Mouse (Mus musculus): Measurements from ENCODE around the gene Slc5a3. TPM values are rescaled to one million over a fixed set of nuclear protein-coding genes. Genes with fewer than 3 reads are reported as not detected.
A peak's percentile ranks its signal among the peaks of the same experiment; 100 is the strongest.

Gene Slc5a3
- polyA plus RNA-seq, 1 experiment from 2014 or later, result 28.5 TPM

GRCm38 (mm10) chr16:92107346-92107745 lies 49.2 kb downstream of the Slc5a3 start:
- WGBS, result 90% methylated on average over 5 of the region's 5 CpGs
- H3K9me3 ChIP-seq (ENCODE audit: control insufficient read depth, low read length), result no peaks in the 10 kb centered on the region
- H3K27me3 ChIP-seq (ENCODE audit: control insufficient read depth, insufficient read depth, low read length), result no peaks in the 10 kb centered on the region
- no peak overlapping the region for H3K4me3 ChIP-seq (ENCODE audit: low read depth, low read length)
- H3K27ac ChIP-seq (ENCODE audit: low read depth, low read length), result no peak overlapping the region
- no peak overlapping the region for H3K9ac ChIP-seq (replicated peaks; ENCODE audit: low read depth, low read length)
- H3K4me1 ChIP-seq (ENCODE audit: control insufficient read depth, insufficient read depth, low read length), result no peaks in the 10 kb centered on the region
- no peaks in the 10 kb centered on the region for H3K36me3 ChIP-seq (ENCODE audit: control insufficient read depth, insufficient read depth, low read length)
- no peak overlapping the region for H3K4me2 ChIP-seq (ENCODE audit: low read depth, low read length)
- ATAC-seq (ENCODE audit: low read depth), result no peak

GRCm38 (mm10) chr16:92114706-92115241 lies 56.7 kb downstream of the Slc5a3 start:
- Histone ChIP-seq H3K27me3 (ENCODE audit: control insufficient read depth, insufficient read depth, low read length) (no peaks in the 10 kb centered on the region), H3K27ac (ENCODE audit: low read depth, low read length) (peak overlapping the region; percentile 36; the same call in 1 of the 2 replicates), H3K36me3 (ENCODE audit: control insufficient read depth, insufficient read depth, low read length) (no peaks in the 10 kb centered on the region), H3K4me1 (ENCODE audit: control insufficient read depth, insufficient read depth, low read length) (peaks cover 18% of the 10 kb centered on the region), H3K4me3 (ENCODE audit: low read depth, low read length) (no peak overlapping the region), H3K4me2 (ENCODE audit: low read depth, low read length) (no peak overlapping the region), H3K9me3 (ENCODE audit: control insufficient read depth, low read length) (no peaks in the 10 kb centered on the region), H3K9ac (replicated peaks; ENCODE audit: low read depth, low read length) (no peak overlapping the region)
- 77% methylated on average over 5 of the region's 5 CpGs for WGBS
- no peak; the same call in 1 of the 2 replicates for ATAC-seq (ENCODE audit: low read depth)

- H3K4me3 ChIP-seq (ENCODE audit: low read depth, low read length), result no peak overlapping the region
- H3K36me3 ChIP-seq (ENCODE audit: control insufficient read depth, insufficient read depth, low read length), result no peaks in the 10 kb centered on the region
- no peaks in the 10 kb centered on the region for H3K27me3 ChIP-seq (ENCODE audit: control insufficient read depth, insufficient read depth, low read length)
- peak overlapping the region; percentile 74 for H3K27ac ChIP-seq (ENCODE audit: low read depth, low read length)
- H3K9me3 ChIP-seq (ENCODE audit: control insufficient read depth, low read length), result no peaks in the 10 kb centered on the region
- peaks cover 18% of the 10 kb centered on the region for H3K4me1 ChIP-seq (ENCODE audit: control insufficient read depth, insufficient read depth, low read length)
- 15% methylated on average over 19 of the region's 20 CpGs for WGBS
- H3K9ac ChIP-seq (replicated peaks; ENCODE audit: low read depth, low read length), result 0 out of 2 replicates have a peak overlapping the region, but pooled peaks have one; percentile 7
- peak; percentile 60 for ATAC-seq (ENCODE audit: low read depth)
- peak overlapping the region; percentile 35 for H3K4me2 ChIP-seq (ENCODE audit: low read depth, low read length)
These were observed 57.7 kb downstream of the Slc5a3 start for GRCm38 (mm10) chr16:92115611-92116421.

- H3K27me3 ChIP-seq (ENCODE audit: control insufficient read depth, insufficient read depth, low read length), result no peaks in the 10 kb centered on the region
- no peak overlapping the region for H3K4me2 ChIP-seq (ENCODE audit: low read depth, low read length)
- 51% methylated on average over 9 of the region's 9 CpGs for WGBS
- H3K9ac ChIP-seq (replicated peaks; ENCODE audit: low read depth, low read length), result no peak overlapping the region
- H3K4me3 ChIP-seq (ENCODE audit: low read depth, low read length), result no peak overlapping the region
- no peaks in the 10 kb centered on the region for H3K36me3 ChIP-seq (ENCODE audit: control insufficient read depth, insufficient read depth, low read length)
- peak; percentile 47; the same call in 1 of the 2 replicates for ATAC-seq (ENCODE audit: low read depth)
- peaks cover 18% of the 10 kb centered on the region for H3K4me1 ChIP-seq (ENCODE audit: control insufficient read depth, insufficient read depth, low read length)
- H3K9me3 ChIP-seq (ENCODE audit: control insufficient read depth, low read length), result no peaks in the 10 kb centered on the region
- no peak overlapping the region for H3K27ac ChIP-seq (ENCODE audit: low read depth, low read length)
These were observed 59.5 kb downstream of the Slc5a3 start for GRCm38 (mm10) chr16:92117337-92118209.

GRCm38 (mm10) chr16:92119013-92119515 lies 60.9 kb downstream of the Slc5a3 start:
- Histone ChIP-seq H3K27ac (ENCODE audit: low read depth, low read length) (no peak overlapping the region), H3K4me1 (ENCODE audit: control insufficient read depth, insufficient read depth, low read length) (peaks cover 18% of the 10 kb centered on the region), H3K4me2 (ENCODE audit: low read depth, low read length) (no peak overlapping the region), H3K9ac (replicated peaks; ENCODE audit: low read depth, low read length) (no peak overlapping the region), H3K9me3 (ENCODE audit: control insufficient read depth, low read length) (no peaks in the 10 kb centered on the region), H3K27me3 (ENCODE audit: control insufficient read depth, insufficient read depth, low read length) (no peaks in the 10 kb centered on the region), H3K36me3 (ENCODE audit: control insufficient read depth, insufficient read depth, low read length) (no peaks in the 10 kb centered on the region), H3K4me3 (ENCODE audit: low read depth, low read length) (no peak overlapping the region)
- WGBS, result 45% methylated on average over 13 of the region's 13 CpGs
- no peak for ATAC-seq (ENCODE audit: low read depth)

- ATAC-seq (ENCODE audit: low read depth), result no peak
- H3K27me3 ChIP-seq (ENCODE audit: control insufficient read depth, insufficient read depth, low read length), result no peaks in the 10 kb centered on the region
These were observed 62.9 kb downstream of the Slc5a3 start for GRCm38 (mm10) chr16:92120899-92121531.

GRCm38 (mm10) chr16:92127226-92127625 lies 69.1 kb downstream of the Slc5a3 start:
- WGBS, result 43% methylated on average over 4 of the region's 4 CpGs

More at GRCm38 (mm10) chr16:92120899-92121531, 62.9 kb downstream of the Slc5a3 start:
- Histone ChIP-seq H3K27ac (ENCODE audit: low read depth, low read length) (no peak overlapping the region), H3K4me3 (ENCODE audit: low read depth, low read length) (no peak overlapping the region), H3K4me2 (ENCODE audit: low read depth, low read length) (no peak overlapping the region), H3K9me3 (ENCODE audit: control insufficient read depth, low read length) (no peaks in the 10 kb centered on the region), H3K9ac (replicated peaks; ENCODE audit: low read depth, low read length) (no peak overlapping the region), H3K36me3 (ENCODE audit: control insufficient read depth, insufficient read depth, low read length) (no peaks in the 10 kb centered on the region), H3K4me1 (ENCODE audit: control insufficient read depth, insufficient read depth, low read length) (peaks cover 9% of the 10 kb centered on the region; the same call in 1 of the 2 replicates)
- 60% methylated on average over 17 of the region's 17 CpGs for WGBS

GRCm38 (mm10) chr16:92127666-92128065 lies 69.5 kb downstream of the Slc5a3 start:
- H3K4me3 ChIP-seq (ENCODE audit: low read depth, low read length), result no peak overlapping the region
- no peak overlapping the region for H3K4me2 ChIP-seq (ENCODE audit: low read depth, low read length)
- H3K27me3 ChIP-seq (ENCODE audit: control insufficient read depth, insufficient read depth, low read length), result no peaks in the 10 kb centered on the region
- no peaks in the 10 kb centered on the region for H3K4me1 ChIP-seq (ENCODE audit: control insufficient read depth, insufficient read depth, low read length)
- no peaks in the 10 kb centered on the region for H3K36me3 ChIP-seq (ENCODE audit: control insufficient read depth, insufficient read depth, low read length)
- no peak overlapping the region for H3K27ac ChIP-seq (ENCODE audit: low read depth, low read length)
- WGBS, result 88% methylated on average over 5 of the region's 5 CpGs
- ATAC-seq (ENCODE audit: low read depth), result no peak
- no peaks in the 10 kb centered on the region for H3K9me3 ChIP-seq (ENCODE audit: control insufficient read depth, low read length)
- H3K9ac ChIP-seq (replicated peaks; ENCODE audit: low read depth, low read length), result no peak overlapping the region

More at GRCm38 (mm10) chr16:92127226-92127625, 69.1 kb downstream of the Slc5a3 start:
- H3K27ac ChIP-seq (ENCODE audit: low read depth, low read length), result no peak overlapping the region
- ATAC-seq (ENCODE audit: low read depth), result no peak
- H3K9ac ChIP-seq (replicated peaks; ENCODE audit: low read depth, low read length), result no peak overlapping the region
- no peak overlapping the region for H3K4me3 ChIP-seq (ENCODE audit: low read depth, low read length)
- H3K27me3 ChIP-seq (ENCODE audit: control insufficient read depth, insufficient read depth, low read length), result no peaks in the 10 kb centered on the region
- H3K9me3 ChIP-seq (ENCODE audit: control insufficient read depth, low read length), result no peaks in the 10 kb centered on the region
- no peak overlapping the region for H3K4me2 ChIP-seq (ENCODE audit: low read depth, low read length)
- no peaks in the 10 kb centered on the region for H3K36me3 ChIP-seq (ENCODE audit: control insufficient read depth, insufficient read depth, low read length)
- no peaks in the 10 kb centered on the region for H3K4me1 ChIP-seq (ENCODE audit: control insufficient read depth, insufficient read depth, low read length)

All from neural tube, embryonic 14.5 days (tissue).